Comparison of ENCODE assay signal across 20 mouse cellular contexts in genomic region chr6:88311593-88311992, GRCm38 (mm10).
"Had no signal": no experiment of that assay in that cellular context is flagged by ENCODE, and none has a peak within 500 bp of the region (broad histone marks: within the 10 kb centered on the region; RNA-seq: fewer than 3 reads in every experiment).

No protein-coding gene starts in this region.

- H3K27ac ChIP-seq: hindbrain, postnatal 0 days; layer of hippocampus, adult 2 months; liver, embryonic 13.5 days; neural tube, embryonic 13.5 days; stomach, postnatal 0 days had no signal

- H3K9ac ChIP-seq: liver, embryonic 13.5 days; neural tube, embryonic 13.5 days had no signal

- H3K36me3 ChIP-seq: neural tube, embryonic 13.5 days had no signal

- ATAC-seq: hindbrain, postnatal 0 days; inflammation-experienced regulatory T-cells, adult 6 months; intestine, embryonic 16.5 days had no signal

- H3K9me3 ChIP-seq: liver, embryonic 13.5 days; neural tube, embryonic 13.5 days had no signal

- H3K4me2 ChIP-seq: liver, embryonic 13.5 days; neural tube, embryonic 13.5 days had no signal

- DNase-seq: kidney, adult 18-20 months; kidney, adult 9 months; kidney, postnatal 25 days; layer of hippocampus, adult 9-11 months; liver, embryonic 13.5 days; lung, adult 2 months; lung, postnatal 14 days; lung, postnatal 4 days; right cerebral cortex, adult 18-20 months; right cerebral cortex, postnatal 14 days; right cerebral cortex, postnatal 4 days; thymus, adult 2 months; thymus, postnatal 14 days had no signal

- H3K4me3 ChIP-seq: layer of hippocampus, adult 2 months; liver, embryonic 13.5 days; myocyte; neural tube, embryonic 13.5 days had no signal

- H3K27me3 ChIP-seq: liver, embryonic 13.5 days; neural tube, embryonic 13.5 days had no signal
